Mouse (Mus musculus) gastrocnemius, postnatal 36 days (tissue): ENCODE measurements at regions not wholly inside any gene's neighbourhood (a gene's known extent, or its start where the extent isn't known, plus 50 kb on each side); places are given as distances from the start of the nearest gene placed in this dataset.
A peak's percentile ranks its signal among the peaks of the same experiment; 100 is the strongest.

Experiments
- DNase-seq, 2 experiments: peaks; one replicate each; pipeline ENCODE4 v3.0.0; 2022
- intact Hi-C: fragments of 180-260 bp; cut with DNase I; formaldehyde crosslinking; loops from one replicate; pipeline ENCODE4 v1.15.1; 2025

DNA sequence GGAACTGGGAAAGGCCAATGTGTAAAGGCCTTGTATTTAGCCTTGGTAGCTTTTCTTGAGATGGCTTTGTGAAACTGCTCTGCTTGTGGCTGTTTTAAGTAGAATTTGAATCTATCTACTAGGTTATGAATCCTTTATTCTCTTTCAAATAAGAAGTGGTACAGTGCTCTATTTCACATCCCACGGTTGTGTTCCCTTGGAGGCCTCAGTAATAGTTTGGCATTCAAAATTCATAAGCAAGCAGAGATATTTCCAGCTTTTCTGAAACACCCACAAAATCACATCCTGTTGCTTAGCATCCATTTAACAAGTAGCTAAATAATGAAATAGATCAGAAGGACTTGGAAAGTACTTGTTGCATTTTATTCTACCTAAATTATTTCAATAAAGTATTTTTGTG, 298.8 kb upstream of the Dab2 start:
- intact Hi-C loops = no loop called here
- no peak for DNase-seq

DNA sequence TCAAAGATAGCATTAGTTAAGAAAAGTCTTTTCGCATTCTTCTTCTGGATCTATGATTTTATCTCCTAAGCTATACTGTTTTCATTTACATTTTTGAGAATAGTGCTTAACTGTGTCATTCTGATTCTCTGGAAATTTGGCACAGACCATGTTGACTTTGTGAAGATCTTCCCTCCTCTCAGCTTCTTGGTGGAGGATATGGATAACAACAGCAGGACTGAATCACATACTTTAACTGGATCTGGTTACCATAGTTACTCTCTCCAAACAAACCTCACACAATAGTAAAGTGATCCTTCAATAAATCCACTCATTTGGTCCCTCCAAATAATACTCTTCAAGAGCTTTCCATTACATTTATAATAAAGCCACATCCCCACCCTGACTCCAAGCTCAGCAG, 298.2 kb upstream of the Dab2 start:
- DNase-seq = no peak
- intact Hi-C loops = no loop called here

DNA sequence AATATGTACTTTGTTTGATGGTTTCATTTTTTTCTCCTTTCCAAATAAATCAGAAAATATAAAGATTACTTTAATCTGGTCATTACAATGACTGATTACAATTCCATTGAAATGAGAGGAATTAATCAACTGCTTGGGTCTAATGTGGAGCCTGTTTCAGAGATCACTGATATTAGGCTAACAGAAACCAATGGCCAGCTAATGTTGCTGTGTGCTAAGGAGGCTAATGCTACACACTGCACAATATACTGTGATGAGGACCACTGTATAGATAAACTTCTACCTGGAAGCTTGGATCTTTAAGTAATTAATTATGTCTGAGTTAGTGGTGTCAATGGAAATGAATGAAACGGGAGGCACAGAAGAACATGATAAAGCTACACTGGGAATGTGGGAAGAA, 284.6 kb upstream of the Dab2 start:
- no peak for DNase-seq

DNA sequence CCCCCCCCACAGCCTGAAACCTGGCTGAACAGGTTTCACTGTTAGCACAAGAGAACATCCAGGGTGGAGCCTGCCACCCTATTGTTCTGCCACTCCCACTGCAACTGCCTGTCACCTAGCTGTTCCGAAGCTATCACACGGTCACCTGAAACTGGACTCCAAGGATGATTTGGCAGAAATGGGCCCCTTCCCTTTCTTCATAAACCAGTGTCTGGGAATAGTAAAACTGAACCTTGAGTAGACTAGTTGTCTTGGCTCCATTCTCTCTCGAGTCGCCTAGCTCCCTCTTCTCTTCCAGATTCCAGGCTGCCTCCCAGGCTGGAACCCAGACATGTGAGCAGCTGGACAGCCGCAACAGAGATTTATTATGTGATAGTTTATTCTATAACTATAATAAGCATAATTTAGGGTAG, 282.9 kb upstream of the Dab2 start:
- intact Hi-C loops = no loop called here
- DNase-seq = no peak

More for the DNA sequence above, 284.6 kb upstream of the Dab2 start:
- intact Hi-C loops = no loop called here

DNA sequence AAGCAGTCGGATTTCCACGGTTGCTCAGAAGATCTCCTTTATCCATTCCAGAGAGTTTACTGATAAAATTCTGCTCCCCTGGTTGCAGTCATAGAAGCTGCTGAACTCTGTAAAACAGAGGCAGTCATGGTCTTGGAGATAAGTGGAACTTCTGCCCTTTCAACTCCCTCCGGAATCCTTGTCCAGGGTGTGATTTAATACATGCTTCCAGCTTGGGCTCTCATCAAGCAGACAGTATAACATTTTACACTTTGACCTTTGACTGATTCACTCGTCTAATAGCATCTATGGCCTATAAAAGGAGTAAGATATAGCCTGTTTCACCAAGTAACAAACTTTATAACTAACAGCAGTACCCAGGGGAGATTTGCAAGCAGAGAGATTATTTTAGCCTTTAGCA, 274.0 kb upstream of the Dab2 start:
- no peak for DNase-seq
- intact Hi-C loops = no loop called here

DNA sequence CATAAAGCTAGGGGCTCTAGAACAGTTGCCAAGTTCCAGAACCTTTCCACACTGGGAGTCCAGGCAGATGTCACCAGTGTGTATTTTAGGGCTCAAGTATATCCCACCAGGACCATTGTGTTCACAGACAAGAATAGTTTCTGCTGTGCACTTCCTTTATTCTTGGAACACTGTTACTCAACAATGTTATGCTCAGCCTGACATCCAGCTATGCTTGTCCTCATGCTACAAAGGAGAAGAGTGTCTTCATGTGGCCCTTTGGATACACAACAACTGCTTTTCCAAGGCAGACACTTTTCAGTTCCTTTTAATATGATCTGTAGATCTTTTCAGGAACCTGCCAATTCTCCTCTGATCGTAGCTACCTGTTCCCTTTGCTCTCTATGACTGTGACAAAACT, 270.4 kb upstream of the Dab2 start:
- intact Hi-C loops = no loop called here
- no peak for DNase-seq

DNA sequence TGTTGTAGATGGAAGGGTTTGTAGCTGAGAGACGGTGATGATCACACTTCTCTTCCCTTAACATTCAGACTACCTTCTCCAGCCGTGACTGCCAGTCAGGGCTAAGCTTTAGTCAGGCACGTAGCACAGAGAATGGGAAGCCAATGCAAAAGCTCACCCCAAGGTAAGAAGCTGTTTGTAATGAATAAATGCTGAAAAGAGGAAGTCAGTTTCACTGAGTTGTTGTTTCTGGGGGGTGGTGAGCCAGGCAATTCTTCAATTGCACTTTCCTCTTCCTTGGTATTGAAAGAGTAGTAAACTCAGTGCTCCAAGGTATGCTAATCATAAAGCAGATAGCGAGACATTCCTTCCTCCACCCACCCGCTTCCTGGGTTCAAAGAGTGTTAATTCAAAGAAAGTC, 269.2 kb upstream of the Dab2 start:
- intact Hi-C loops = no loop called here
- DNase-seq = no peak

DNA sequence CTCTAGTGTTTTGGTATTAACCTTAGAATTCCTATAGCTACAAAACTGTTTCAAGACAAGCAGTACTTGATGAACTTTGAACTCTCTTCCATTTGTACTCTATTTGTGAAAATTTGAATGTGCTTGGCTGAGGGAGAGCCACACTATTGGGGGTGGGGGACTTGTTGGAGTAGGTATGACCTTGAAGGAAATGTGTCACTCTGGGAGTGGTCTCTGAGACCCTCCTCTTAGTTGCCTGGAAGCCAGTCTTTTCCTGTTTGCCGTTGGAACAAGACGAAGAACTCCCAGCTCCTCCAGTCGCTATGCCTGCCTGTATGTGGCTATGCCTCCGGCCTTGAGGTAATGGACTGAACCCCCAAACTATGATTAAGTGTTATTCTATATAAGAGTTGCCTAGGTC, 265.4 kb upstream of the Dab2 start:
- intact Hi-C loops = no loop called here
- DNase-seq = no peak

DNA sequence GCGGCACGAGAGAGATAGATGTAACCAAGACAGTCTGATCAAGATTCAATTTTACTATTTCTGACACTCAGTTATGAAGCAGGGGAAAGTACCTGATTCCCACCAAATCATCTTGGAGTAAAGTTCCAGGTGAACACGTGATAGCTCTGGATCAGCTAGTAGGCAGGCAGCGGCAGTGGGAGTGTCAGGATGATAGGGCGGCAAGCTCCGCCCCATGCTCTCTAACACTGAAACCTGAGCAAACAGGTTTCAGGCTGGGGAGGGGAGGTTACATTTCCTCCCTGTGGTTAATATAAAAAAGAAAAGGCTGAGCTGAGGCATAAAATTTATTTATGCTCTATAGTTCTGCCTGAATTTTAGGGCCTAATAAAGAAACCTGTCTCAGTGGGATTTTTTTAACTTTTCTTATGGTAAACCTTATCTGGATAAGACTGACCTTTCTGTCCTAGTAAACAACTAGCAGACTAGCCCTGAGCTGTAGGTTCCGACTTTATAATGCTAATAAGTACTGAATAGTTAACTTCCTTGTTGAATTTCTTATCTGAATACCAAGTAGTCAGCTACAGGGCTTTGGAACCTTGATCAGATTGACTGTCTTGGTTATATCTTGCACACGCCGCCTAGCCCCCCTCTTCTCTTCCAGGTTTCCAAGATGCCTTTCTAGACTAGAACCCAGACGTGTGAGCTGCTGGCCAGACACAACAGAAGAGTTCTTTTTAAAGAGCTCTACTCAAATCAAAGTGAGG, 254.9 kb upstream of the Dab2 start:
- DNase-seq = no peak
- intact Hi-C loops = no loop called here

DNA sequence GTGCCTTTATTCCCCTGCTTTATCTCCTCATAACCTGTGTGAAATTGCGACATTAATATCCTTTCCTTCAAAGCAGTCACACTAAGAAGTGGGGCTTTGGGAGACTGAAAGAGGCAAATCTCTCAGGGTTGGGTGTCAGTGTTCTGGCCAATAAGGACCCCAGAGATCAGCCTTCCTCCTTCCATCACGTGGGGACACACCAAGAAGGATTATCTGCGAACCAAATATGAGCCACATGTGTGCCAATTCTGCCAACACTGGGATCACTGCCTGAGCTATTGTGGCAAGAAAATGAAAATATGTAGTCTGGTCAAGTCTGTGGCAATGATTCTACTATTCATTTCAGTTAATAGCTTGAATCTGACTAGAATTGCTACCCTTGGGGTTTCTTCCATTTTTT, 243.9 kb upstream of the Dab2 start:
- intact Hi-C loops = no loop called here
- DNase-seq = no peak

DNA sequence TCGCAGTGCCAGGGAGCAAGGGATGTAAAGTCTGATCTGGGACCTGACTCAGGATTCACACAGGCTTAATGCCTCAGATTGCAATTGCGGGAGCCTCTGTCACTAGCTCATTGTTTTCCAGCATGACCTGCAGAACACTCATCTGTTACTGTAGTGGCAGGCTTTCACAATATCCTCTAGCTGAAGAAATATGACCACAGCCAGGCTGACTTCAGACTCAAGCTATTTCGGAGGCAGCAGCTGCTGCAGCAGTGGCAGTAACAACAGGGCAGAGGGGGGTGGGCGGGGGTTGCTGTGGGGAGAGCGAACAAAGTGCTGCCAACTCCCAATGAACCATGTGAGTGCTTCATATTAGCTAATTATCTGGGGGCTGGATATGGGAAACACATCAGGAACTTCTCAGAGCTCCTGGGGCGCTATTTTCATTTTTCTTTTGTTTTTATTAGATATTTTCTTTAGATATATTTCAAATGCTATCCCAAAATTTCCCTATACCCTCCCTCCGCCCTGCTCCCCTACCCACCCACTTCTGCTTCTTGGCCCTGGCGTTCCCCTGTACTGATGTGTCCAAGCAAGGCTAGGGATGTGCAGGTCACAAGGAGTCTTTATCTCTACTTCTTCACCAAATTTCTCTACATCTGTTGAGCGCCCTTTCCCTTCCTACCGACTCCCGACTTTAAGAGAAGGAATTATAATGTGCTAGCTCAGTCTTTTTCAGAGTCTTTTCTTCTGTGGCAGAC, 242.5 kb upstream of the Dab2 start:
- DNase-seq = no peak
- intact Hi-C loops = no loop called here

DNA sequence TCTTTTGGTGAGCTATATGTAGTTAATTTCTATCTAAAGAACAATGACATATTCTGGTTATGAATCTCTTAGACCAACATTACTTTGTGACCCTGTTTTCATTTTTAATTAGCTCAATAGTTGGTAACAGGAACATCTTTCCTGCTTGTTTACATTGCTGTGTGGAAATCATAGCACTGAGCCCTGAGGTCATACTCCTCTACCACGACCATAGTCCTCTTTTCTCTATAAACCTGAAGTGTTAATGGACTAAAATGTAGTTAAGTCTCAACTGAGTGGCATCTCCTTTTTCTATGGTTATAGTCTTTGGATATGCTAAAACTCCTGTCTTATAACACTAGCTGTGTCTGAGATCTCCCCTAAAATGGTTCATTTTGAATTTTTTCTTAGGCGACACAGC, 240.2 kb upstream of the Dab2 start:
- intact Hi-C loops = no loop called here

DNA sequence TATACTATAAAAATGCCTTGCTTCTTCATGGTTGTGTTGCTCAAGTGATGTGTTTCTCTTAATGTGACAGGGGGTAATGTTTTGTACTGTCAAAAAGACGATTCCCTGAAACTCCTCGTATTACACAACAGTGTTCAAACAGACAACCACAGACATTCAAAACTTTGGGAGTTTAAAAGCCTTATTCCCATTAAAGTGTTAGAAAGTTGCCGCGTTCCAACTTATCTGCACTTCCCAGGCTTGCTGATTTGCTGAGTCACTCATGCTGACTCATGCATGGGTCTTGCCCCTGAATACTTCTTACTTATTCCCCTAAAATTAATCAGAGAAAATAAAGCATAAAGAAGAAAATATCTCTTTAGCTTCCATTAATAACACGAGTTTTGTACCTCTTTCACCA, 239.8 kb upstream of the Dab2 start:
- intact Hi-C loops = no loop called here
- no peak for DNase-seq

More for the DNA sequence above, 240.2 kb upstream of the Dab2 start:
- no peak for DNase-seq

DNA sequence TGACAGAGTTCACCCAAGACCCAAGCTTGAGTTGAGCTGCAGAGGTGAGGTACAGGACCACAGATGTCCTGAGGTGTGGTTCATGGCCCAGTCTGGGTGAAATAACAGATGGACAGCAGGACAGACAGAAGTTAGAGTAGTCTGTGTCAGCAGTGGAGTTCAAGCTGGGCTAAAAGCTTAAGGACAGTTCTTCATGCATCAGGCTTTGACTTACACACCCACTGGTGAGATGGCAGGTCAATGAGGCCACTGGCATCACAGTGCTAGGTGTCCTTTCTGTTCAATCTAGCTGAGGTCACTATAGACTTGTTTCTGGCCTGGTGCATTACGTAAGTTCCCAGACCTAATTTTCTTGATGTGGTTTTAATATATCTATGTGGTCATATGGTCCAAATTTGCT, 238.9 kb upstream of the Dab2 start:
- no peak for DNase-seq
- intact Hi-C loops = no loop called here

DNA sequence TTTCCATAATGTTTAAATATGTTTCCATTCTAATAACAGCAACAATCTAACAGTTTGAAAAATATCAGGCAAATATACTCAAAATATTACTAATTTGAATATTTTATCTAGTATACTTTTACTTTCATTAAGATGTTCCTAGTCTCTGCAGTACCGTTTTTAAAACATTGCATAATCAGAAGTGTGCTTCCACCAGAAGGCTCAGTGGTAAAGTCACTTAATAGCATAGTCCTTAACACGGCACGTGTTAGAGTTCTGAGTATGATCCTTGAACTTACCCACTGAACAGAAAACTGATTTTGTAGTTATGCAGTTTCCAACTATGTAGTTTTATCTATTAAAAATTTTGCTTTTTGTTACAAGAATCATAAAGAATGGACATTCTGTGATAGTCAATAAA, 234.5 kb upstream of the Dab2 start:
- intact Hi-C loops = no loop called here
- DNase-seq = no peak

DNA sequence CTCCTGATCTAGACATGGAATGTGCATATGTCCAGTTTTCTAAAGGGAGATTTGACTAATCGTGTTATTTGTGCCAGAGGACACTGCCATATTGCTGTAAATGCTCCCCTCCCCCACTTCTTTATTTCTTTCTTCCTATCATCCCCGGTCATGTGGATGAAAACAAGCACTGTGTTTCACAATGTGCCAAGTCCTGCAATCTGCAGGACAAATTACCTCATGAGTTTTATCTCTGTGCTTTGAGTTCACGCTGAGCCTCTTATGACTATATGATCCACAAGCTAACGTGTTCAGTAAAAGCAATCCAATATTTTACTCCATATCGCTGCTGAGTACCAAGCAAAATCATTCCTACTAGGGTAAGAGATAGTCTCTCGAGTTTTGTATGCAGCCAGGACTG, 232.2 kb upstream of the Dab2 start:
- intact Hi-C loops = no loop called here

DNA sequence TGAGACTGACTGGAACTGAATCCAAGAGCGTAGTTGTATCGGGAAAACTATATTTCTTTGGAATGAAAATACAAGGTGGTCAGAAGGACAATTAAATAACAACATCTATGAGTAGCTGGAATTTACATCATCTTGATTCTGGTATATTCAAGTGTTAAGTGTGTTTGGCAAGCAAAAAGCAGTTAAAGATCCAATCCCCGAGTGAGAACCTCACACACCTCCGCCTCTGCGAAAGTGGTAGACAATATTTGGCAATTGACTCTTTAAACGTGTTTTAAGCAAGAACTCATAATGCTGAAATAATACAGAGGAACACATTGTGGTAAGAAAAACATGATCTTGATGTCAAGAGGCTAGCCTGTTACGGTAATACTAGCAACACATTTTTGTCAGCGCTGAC, 231.2 kb upstream of the Dab2 start:
- DNase-seq = no peak
- intact Hi-C loops = no loop called here

More for the DNA sequence above, 232.2 kb upstream of the Dab2 start:
- no peak for DNase-seq

DNA sequence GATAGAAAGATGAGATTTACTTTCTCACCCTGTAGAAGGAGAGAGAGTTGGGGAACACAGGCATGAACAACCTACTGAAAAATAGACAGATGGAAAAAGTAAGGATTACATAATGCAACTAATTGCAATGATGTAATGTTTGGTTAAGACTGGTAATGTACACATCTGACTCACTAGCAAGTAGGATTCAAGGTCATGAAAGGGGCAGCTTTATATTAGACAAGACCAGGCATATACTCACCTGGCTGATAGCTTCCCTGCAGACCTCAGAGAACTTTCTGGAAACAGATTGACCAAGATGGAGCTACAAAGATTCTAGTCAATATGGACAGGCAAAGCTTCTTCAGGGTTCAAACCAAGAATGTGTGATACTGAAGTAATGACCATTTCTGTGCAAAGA, 227.7 kb upstream of the Dab2 start:
- no peak for DNase-seq
- intact Hi-C loops = no loop called here

DNA sequence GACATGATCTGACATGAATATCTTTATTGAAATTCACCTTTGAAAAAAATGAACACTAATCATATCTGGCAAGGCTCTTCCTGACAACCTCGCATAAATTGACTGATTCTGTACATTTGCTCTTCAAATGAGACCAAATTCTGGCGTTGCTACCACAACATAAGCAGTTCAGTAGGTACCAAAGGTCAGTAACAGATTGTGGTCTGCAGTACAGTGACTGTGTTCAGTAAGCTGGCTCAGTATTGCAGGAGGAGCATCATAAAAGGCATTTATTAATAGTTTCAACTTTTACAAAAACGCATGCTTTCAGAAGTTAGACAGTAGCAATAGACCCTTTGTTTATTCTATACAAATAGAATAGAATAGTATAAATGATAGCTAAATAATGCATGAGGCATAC, 226.7 kb upstream of the Dab2 start:
- DNase-seq = no peak
- intact Hi-C loops = no loop called here

DNA sequence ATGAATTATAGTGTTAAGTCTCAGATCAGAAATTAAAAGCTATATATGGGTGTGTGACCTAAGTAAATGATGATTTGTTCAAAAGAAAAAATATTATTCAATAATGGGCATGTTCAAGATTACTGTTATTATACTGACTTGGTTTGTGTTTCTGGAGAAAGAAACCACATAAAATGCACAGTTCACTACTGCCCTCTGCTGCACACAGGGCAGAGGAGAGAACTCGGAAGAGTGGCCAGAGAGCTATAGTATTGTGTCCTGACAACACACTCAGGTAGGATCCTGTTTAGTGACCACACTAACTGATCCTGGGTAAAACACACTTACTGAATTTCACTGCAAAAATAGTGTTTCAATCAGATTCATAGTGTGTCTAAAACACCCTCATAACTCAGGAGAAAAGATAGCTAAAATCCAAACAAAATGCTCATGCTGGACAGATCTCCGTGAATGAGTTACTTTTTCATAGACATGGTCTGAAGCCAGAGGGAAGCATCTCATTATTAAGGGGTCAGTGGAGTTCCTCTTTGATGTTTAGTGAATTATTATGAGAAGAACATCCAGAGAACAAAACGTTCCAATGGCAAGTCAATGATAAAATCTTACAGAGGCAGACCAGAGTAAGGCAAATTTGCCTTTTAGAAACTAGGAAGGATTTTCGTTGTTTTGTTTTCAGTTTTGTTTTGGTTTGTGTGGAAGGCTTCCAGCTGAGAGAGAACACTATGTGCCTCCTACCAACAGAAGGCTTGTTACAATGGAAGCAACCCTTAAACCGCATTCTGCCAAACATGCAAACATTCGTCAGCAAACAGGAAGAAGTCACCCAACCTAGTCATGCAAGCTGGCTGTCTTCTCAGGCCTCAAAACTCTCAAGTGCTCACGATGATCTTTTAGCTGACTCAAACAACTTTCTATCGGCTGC, 218.6 kb upstream of the Dab2 start:
- DNase-seq = peak; percentile 14 to 21
- intact Hi-C loops = loop anchor here (2.0 kb wide), 1 partner anchor 844 kb away; no protein-coding TSS in a partner anchor

DNA sequence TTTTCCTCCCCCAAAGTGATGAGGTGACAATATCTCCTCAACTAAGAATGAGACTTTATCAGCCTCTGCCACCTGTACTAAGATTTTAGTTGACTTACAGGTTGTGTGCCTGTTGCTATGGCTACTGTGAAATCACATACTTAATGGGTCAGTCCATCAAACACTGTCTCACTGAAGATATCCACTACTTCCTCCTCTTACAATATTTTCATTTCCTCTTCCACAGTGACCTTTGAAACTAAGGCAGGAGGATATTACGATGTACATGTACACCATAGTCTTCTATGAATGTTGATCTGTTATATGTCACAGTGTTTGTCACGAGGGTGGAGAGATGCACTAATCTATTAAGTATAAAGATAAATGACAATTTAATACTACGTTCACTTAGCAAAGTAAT, 212.4 kb upstream of the Dab2 start:
- intact Hi-C loops = no loop called here

More for the DNA sequence above, 212.4 kb upstream of the Dab2 start:
- DNase-seq = no peak
